In genomic region chr4:141406516-141407299, GRCm38 (mm10) we compare ENCODE assay signal across 7 mouse cellular contexts. TPM values are rescaled to one million over a fixed set of nuclear protein-coding genes. Genes with fewer than 3 reads are reported as not detected.
DNase-seq lines count a peak whose midpoint lies in the region; TF ChIP-seq lines count a peak whose summit lies in the region.

No protein-coding gene starts in this region.

- peak; percentile 45; the same call in 1 of the 2 replicates for TF ChIP-seq CTCF in spleen, adult 2 months (IDR thresholded peaks at IDR 0.05; ENCODE audit: extremely low read depth, insufficient read depth, insufficient read length, insufficient replicate concordance)

- peak; percentile 21 to 28 for DNase-seq in spleen, adult 2 months (ENCODE audit: low read depth in 1 of 2, low spot score in 2 of 2)
- no peak for DNase-seq in spleen, adult 12 weeks (ENCODE audit: low spot score)
- peak; percentile 40 for DNase-seq in adipocyte (ENCODE audit: low spot score)
- DNase-seq in gastrocnemius, postnatal 10 days: peak; percentile 66
- DNase-seq in kidney, adult 9 months: peak; percentile 66
- DNase-seq in retina, embryonic 14.5 days (ENCODE audit: low spot score): peak; percentile 63
- DNase-seq in left cerebral cortex, adult 18-20 months (ENCODE audit: low spot score in 2 of 2): no peak

- no peaks in the 10 kb centered on the region for H3K36me3 ChIP-seq in spleen, adult 2 months (ENCODE audit: control insufficient read depth, insufficient read depth, low read length)

- H3K27me3 ChIP-seq in spleen, adult 2 months (ENCODE audit: control insufficient read depth, insufficient read depth, low read length): no peaks in the 10 kb centered on the region

- H3K4me3 ChIP-seq in spleen, adult 2 months (ENCODE audit: extremely low read depth, insufficient read depth, insufficient read length): no peak overlapping the region

- WGBS in spleen, adult 2 months: 53% methylated on average over 14 of the region's 14 CpGs

- peaks cover 3% of the 10 kb centered on the region; the same call in 1 of the 2 replicates for H3K4me1 ChIP-seq in spleen, adult 2 months (ENCODE audit: control insufficient read depth, insufficient read depth, insufficient read length)

- no peak overlapping the region for H3K27ac ChIP-seq in spleen, adult 2 months (ENCODE audit: insufficient read depth, low read length)

- TF ChIP-seq POLR2A in spleen, adult 2 months (IDR thresholded peaks at IDR 0.05; ENCODE audit: low read depth, low read length): no peak

RNA-seq across cellular contexts. Expression of gene Clcnka, which starts 8.2 kb away (rescaled TPM):
- polyA plus RNA-seq in spleen, adult 2 months (2012; rRNA removed): 0.32 TPM in 1 of 2 replicates, not detected in the other
- total RNA-seq in gastrocnemius, postnatal 10 days (2021): 1 to 10 TPM; 1.2 to 1.3 TPM
- total RNA-seq in left cerebral cortex, adult 18-20 months (2021): not detected

RNA-seq across cellular contexts. Expression of gene Clcnkb, which starts 9.1 kb away (rescaled TPM):
- polyA plus RNA-seq in spleen, adult 2 months (2012; rRNA removed): 0.07 TPM in 1 of 2 replicates, not detected in the other
- under 1 TPM; 0.09 to 0.45 TPM for total RNA-seq in gastrocnemius, postnatal 10 days (2021)
- total RNA-seq in left cerebral cortex, adult 18-20 months (2021): not detected

RNA-seq across cellular contexts. Expression of gene Hspb7, which starts 13.9 kb away (rescaled TPM):
- polyA plus RNA-seq in spleen, adult 2 months (2012; rRNA removed): 2.4 and 2.5 TPM in 2 replicates
- total RNA-seq in gastrocnemius, postnatal 10 days (2021): 100 to 1,000 TPM; 200 to 208 TPM
- total RNA-seq in left cerebral cortex, adult 18-20 months (2021): under 1 TPM; 0.16 to 0.46 TPM

RNA-seq across cellular contexts. Expression of gene Srarp, which starts 29.2 kb away (rescaled TPM):
- not detected in 2 replicates for polyA plus RNA-seq in spleen, adult 2 months (2012; rRNA removed)
- total RNA-seq in gastrocnemius, postnatal 10 days (2021): not detected
- 1 to 10 TPM; 2.3 to 4.9 TPM for total RNA-seq in left cerebral cortex, adult 18-20 months (2021)

RNA-seq across cellular contexts. Expression of gene Zbtb17, which starts 37.7 kb away (rescaled TPM):
- 35.0 and 45.2 TPM in 2 replicates for polyA plus RNA-seq in spleen, adult 2 months (2012; rRNA removed)
- total RNA-seq in gastrocnemius, postnatal 10 days (2021): 10 to 100 TPM; 16.1 to 17.3 TPM
- 10 to 100 TPM; 38.8 to 47.7 TPM for total RNA-seq in left cerebral cortex, adult 18-20 months (2021)

Comparison
In these comparisons a context has a peak if more than half of its experiments do, and no peak if none do; other contexts are left out.
1. DNase-seq: peak in spleen, adult 2 months (2 of 2), adipocyte (single experiment), gastrocnemius, postnatal 10 days (single experiment), kidney, adult 9 months (single experiment) and retina, embryonic 14.5 days (single experiment); none in spleen, adult 12 weeks (single experiment) and left cerebral cortex, adult 18-20 months (0 of 2).
2. RNA of gene Hspb7, which starts 13.9 kb away (total RNA-seq): 200 to 208 TPM in gastrocnemius, postnatal 10 days; 0.16 to 0.46 TPM in left cerebral cortex, adult 18-20 months; every median in the first group is over 100 times any median in the second.